Mouse (Mus musculus): Measurements from ENCODE around the gene Slc26a11. TPM values are rescaled to one million over a fixed set of nuclear protein-coding genes. Genes with fewer than 3 reads are reported as not detected.

Gene Slc26a11
- total RNA-seq (2023; ENCODE audit: inconsistent age) = 23.6 to 27.8 TPM (median 25.3 TPM) in 4 replicates

DNA sequence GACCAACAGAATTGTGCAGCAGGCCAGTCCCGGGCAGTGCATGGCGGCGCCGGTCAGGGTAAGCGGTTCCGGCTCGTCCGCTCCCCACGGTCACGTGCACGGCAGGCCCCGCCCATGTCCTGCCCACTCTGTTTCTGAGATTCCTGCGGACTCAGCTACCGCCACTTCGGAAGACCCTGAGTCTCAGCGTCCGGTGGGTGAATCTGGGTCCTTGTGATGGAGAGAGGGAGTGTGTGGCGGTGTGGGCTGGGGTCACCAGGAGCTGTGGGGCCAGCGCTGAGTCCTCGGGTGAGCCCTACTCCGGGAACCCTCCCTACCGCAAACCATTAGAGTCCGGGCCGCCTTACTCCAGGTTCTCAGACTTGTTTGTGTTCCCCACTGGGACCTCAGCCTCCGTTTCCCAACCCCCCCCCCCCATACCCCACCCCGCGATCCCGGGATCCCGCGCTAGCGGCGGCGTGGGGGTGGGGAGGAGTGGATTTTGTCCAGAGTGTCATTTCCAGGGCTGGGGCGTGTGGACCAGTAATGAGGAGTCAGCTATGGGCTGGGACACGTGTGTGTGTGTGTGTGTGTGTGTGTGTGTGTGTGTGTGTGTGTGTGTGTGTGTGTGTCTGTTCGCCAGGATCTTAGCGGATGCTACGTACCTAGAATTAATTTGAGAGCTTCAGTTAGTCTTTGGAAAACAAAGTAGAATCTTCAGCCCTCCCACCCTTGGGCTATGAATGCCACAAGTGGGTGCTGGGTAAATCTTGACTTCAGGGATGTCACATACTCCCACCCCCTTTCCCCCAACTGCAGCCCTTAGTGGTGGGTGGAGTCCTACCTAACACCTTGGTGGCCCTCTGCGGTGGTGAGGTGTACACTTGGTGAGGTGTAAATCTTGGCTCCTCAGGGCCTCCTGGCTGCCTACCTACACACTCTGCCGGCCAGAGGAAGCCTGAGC, at the start of gene Slc26a11, which contains the start of gene Sgsh:
TSS of gene Slc26a11 (plus strand) at position 115 of the 943 bp plus-strand sequence.
TSS of gene Sgsh (minus strand) at position 94 of the 943 bp plus-strand sequence.

DNA sequence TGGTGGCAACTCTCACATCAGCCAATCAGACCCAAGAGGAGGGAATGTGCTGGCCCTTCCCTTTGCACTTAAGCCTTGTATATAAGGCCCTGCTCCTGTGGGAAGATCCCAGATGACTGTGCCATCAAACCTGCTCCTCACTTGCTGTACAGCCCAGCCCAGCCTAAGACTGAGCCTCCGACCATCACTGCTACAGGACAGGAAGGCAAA, 47.8 kb upstream of the Slc26a11 start, which contains the start of gene Card14:
TSS of gene Card14 (plus strand) at position 111 of the 210 bp plus-strand sequence.

DNA sequence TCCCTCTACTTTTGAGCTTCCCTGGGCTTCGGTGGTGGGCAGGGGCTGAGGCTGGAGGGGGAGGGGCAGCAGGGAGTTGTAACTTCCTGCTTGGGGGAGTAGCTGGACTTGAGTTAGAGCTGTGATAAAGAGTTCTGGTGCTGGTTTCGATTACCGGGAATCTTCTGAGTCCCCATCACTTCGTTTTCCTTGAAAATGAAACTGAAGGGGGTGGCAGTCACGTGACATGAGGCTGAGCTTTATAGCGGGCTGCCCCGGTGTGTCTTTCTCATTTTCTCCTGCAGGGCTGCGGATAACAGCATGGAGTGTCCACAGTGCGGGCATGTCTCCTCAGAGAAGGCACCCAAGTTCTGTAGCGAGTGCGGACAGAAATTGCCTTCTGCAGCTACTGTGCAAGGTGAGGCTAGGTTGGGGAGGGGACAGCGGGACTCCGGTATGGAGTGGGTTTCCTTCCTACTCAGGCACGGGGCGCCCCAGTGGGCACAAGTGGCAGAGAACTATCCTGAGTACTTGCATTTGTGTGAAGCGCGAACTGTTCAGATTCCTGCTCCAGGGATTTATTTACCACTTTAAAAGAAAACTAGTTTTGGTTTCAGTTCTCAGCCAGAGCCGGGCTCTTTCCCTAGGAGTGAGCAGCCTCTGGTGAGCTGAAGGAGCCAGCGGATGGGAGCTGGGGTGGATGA, 37.6 kb downstream of the Slc26a11 start, which contains the start of gene Rnf213:
TSS of gene Rnf213 (plus strand) at position 301 of the 683 bp plus-strand sequence.

Other genes starting within 250 kb of the Slc26a11 start
- 0.06 to 1.4 TPM (median 0.18 TPM) in 4 replicates for gene Tbc1d16, start 127.1 kb upstream of the Slc26a11 start, total RNA-seq (2023; ENCODE audit: inconsistent age)
- gene Ccdc40, start 127.0 kb upstream of the Slc26a11 start, total RNA-seq (2023; ENCODE audit: inconsistent age) = 0.21 to 0.80 TPM (median 0.36 TPM) in 4 replicates
- gene Gaa, start 87.7 kb upstream of the Slc26a11 start, total RNA-seq (2023; ENCODE audit: inconsistent age) = 93.8 to 103 TPM (median 96.4 TPM) in 4 replicates
- 211 to 223 TPM (median 221 TPM) in 4 replicates for gene Eif4a3, start 55.5 kb upstream of the Slc26a11 start, total RNA-seq (2023; ENCODE audit: inconsistent age)
- gene Card14, start 47.8 kb upstream of the Slc26a11 start, total RNA-seq (2023; ENCODE audit: inconsistent age) = not detected in 4 replicates
- gene Sgsh, start within 50 bp of the Slc26a11 start, total RNA-seq (2023; ENCODE audit: inconsistent age) = 21.0 to 28.6 TPM (median 23.3 TPM) in 4 replicates
- 89.1 to 147 TPM (median 110 TPM) in 4 replicates for gene Rnf213, start 37.5 kb downstream of the Slc26a11 start, total RNA-seq (2023; ENCODE audit: inconsistent age)
- gene Endov, start 135.8 kb downstream of the Slc26a11 start, total RNA-seq (2023; ENCODE audit: inconsistent age) = 31.8 to 33.2 TPM (median 32.6 TPM) in 4 replicates
- not detected in 4 replicates for gene Nptx1, start 192.2 kb downstream of the Slc26a11 start, total RNA-seq (2023; ENCODE audit: inconsistent age)
- gene Rptor, start 247.3 kb downstream of the Slc26a11 start, total RNA-seq (2023; ENCODE audit: inconsistent age) = 55.1 to 68.5 TPM (median 62.1 TPM) in 4 replicates